Mouse (Mus musculus): ENCODE results near the gene Zfp174.

Zfp174 gene

GRCm38 (mm10) chr16:3884201-3885064, 37.4 kb downstream of the Zfp174 start, which contains the start of the genes Zfp597 and Gm20695:
Zfp597 (minus strand) TSS chr16:3884561.
Gm20695 (plus strand) TSS chr16:3884648.
- peak; percentile 97 for DNase-seq (ENCODE audit: low read depth, low spot score)

- no peak for DNase-seq (ENCODE audit: low read depth, low spot score)
Observed at GRCm38 (mm10) chr16:3885065-3885670, 38.1 kb downstream of the Zfp174 start.

- no peak for DNase-seq (ENCODE audit: low read depth, low spot score)
Observed at GRCm38 (mm10) chr16:3891621-3892295, 44.7 kb downstream of the Zfp174 start.

- DNase-seq (ENCODE audit: low read depth, low spot score): no peak
Observed at GRCm38 (mm10) chr16:3893739-3894138, 46.7 kb downstream of the Zfp174 start.

GRCm38 (mm10) chr16:3895173-3895792, 48.2 kb downstream of the Zfp174 start:
- peak; percentile 76 for DNase-seq (ENCODE audit: low read depth, low spot score)

GRCm38 (mm10) chr16:3896046-3896445, 49.0 kb downstream of the Zfp174 start:
- no peak for DNase-seq (ENCODE audit: low read depth, low spot score)

- DNase-seq (ENCODE audit: low read depth, low spot score): no peak
Observed at GRCm38 (mm10) chr16:3896553-3896952, 49.5 kb downstream of the Zfp174 start.

- no peak for DNase-seq (ENCODE audit: low read depth, low spot score)
Observed at GRCm38 (mm10) chr16:3907471-3907870, 60.4 kb downstream of the Zfp174 start.

Data from ZHBTc4 (cell line).